Mouse (Mus musculus) thymus, adult 18-20 months (tissue): ENCODE measurements at regions not wholly inside any gene's neighbourhood (a gene's known extent, or its start where the extent isn't known, plus 50 kb on each side); places are given as distances from the start of the nearest gene placed in this dataset.
"Not testable (repeated sequence)": the region's sequence is repeated elsewhere in the genome, so short reads cannot be mapped to it uniquely, and the experiment has no call there.

ENCODE experiments used
- DNase-seq, 2 experiments: peaks; one replicate each; pipeline ENCODE4 v3.0.0; 2022; ENCODE audit warnings: mixed read lengths in 2 of 2

DNA sequence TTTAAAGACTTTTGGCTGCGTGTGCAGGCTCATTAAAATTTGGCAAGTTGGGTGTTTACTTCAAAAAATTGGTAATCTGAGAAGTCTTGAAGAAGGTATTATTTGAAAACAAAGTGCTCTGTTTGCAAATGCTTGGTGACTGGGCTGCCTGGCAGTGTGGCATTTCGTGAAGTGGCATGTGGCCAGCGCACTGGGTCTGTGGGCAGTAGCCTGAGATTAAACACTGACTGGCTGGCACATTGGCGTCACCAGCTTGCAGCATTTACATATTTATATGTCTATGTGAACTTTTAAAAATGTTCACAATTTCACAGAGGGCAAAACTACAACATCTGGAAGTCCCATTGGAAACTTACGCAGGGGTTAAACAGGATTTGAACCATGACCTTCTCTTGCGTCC, 261.3 kb downstream of the Trib2 start:
- DNase-seq: no peak

DNA sequence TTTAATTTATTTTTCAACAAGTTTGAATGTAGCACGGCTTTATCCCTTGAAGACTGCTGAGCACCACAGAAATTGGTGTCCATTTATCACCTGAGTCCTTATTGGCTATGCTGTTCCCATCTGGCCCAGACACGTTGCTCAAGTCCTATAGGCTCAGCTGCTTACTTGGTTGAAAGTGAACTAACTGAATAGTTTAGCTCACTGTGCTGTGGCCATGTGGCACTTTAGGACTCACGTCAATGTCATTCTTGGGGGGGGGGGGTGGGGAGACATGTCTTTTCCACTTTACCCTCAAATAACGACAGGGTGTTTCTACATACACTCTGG, 263.1 kb downstream of the Trib2 start:
- no peak for DNase-seq

DNA sequence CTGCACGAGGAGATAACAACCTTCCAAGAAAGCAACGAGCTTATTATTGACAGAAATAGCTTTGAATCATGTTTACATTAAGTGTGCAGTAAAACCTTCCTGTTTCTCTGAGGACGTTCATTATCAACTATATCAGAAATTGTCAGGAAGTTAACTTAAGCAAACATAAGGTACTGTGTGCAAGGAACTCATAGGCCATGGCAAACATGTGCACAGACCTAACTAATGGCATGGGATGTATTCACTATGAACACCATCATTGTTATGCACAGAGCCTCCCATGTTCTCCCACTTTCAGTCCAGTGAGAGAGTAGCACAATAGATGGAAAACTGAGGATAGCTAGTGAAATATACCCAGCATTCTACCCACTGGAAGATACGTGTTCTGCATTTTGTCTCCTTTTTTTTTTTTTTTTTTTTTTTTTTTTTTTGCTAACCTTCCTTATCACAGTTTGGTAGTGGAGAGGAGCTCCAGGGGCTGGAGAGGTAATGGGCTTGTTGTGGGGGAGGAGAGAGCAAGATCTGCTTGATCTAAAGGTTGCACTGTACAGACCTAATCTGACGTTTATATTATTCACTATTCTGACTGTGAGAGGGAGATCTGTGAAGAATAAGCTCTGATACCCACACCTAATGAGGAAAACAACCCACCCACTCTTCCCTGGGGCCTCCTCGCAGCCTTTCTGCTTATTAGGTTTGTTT, 263.6 kb downstream of the Trib2 start:
- no peak for DNase-seq

DNA sequence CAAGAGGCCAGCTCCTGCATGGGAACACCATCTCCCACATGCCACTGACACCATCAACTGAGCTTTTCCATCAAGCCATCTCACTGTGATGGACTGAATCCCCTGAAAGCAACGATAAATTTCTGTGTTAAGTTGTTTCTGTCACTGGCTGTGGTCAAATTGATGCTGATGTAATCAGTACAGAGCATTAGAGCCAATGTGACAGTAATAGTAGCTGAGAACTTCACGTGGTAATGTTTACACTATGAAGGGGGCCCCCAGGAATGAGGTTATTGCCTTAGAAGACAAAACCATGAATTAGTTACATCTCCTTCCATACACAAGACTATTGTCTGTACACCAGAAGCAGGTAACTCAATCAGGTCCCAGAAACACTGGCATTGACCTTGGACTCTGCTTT, 264.5 kb downstream of the Trib2 start:
- no peak for DNase-seq

DNA sequence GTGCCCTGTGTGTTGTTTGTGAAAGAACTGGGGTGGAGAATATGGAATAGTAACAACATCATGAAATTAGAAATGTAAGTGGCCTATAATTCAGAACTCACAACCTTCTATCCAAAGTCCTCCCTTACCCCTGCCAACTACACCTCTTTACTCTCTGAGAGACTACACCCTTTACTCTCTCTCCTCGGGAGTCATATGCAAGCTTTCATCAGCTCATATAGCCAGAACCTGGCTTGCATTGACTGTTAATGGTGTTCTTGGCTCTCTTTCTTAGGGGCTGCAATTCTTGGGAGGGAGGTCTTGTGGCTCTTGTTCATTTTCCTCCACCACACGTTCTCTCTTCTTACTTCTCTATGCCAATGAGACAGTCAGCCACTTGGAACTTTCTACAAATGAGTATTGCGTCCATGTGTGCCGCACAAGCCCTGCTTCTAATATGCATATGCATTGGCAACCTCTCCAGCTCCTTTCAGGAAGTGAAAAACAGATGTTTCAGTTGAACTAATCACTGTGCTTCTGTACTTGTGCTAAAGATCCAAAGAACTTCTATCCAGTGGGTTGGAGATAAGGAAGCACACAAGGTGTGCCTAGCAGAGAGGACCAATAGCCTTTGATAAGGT, 265.3 kb downstream of the Trib2 start:
- no peak for DNase-seq

DNA sequence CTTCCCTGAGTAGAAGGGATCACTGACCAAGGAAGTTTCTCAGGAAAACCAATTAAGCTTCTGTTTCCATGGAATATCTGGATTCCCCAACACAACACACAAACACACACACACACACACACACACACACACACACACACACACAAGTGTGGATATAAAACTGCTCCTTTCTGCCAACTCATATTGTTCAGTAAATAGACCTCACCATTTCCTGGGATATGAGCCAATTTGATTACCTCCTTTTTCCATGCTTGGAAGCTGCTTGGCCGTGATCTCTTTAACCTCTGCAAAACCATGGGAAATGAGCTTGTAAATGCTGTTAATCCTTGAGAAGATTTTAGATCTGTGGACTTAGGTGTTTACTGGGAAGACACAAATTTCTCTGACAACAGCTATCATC, 272.4 kb downstream of the Trib2 start:
- no peak for DNase-seq

DNA sequence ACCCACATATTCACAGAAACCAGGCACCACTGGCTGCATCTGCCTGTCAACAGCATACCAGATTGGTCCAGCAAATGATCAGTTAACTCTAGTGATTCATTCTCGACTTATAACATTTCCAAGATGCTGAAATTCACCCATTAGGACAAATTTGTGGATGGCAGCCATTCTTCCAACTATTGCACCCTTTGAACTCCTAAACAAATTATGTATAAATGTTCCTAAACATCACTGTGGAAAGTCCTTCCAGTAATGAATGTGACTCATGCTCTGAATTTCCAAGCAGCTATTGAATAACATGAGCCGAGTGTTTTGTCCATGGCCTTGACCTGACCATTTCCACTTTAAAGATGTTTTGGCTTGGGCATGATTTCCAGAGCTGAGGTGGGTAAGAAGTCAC, 274.2 kb downstream of the Trib2 start:
- no peak for DNase-seq

DNA sequence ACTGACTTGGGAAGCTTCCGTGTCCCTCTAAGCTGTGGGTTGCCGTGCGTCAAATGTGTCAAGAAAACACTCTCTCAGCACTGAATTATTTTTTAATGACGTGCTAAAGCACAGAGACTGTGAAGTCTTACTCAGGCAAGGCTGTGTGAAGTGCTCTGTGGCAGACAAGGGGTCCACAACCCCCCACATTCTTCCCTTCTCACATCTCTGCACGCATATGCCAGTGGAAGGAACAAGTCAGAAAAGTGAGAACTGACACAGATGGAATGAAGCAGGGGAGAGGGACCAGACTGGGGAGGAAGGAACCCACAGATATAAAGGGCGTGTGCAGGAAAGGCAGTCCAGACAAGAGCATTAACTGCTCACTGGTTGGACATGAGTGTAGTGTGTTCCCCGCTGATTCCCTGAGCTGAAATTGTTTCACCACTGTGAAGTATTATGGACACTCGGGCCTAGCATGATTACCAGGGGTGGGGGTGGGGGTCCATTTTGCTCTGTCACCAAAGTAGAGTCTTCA, 279.8 kb downstream of the Trib2 start:
- DNase-seq: no peak

DNA sequence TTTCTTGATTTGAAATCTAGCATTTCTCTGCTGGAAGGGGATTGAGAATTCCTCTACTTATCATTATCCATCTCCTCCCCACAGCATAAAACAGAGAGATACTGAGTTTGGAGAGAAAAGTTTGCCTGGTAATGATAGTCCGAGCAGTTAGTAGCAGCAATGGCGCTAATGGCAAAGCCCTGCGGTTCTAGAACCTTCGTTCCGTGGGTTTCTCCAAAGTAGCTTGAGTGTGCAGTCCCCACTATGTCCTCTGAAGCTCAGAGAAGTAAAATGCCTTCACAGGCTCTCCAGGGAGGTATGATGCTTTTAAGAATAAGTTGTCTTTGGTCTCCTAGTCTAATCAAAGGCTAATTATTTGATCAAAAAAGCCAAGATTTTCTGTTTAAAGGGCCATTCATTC, 280.5 kb downstream of the Trib2 start:
- no peak for DNase-seq

DNA sequence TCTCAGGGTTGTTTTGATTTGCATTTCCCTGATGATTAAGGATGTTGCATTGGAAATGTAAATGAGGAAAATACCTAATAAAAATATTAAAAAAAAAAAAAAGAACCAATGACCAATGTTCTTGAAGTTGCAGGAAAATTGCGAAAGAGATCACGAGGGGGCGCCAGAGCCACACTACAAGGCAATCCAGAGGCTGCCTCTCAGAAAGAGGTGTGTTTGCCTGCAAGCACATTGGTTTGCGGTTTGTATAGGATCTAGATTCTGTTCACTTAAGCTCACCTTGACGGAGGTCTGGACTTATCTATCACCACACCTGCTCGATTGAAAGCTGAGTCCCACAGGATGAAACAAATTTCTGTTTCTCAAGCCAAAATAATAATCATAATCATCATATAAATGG, 280.9 kb downstream of the Trib2 start:
- DNase-seq: peak; percentile 27 to 53

DNA sequence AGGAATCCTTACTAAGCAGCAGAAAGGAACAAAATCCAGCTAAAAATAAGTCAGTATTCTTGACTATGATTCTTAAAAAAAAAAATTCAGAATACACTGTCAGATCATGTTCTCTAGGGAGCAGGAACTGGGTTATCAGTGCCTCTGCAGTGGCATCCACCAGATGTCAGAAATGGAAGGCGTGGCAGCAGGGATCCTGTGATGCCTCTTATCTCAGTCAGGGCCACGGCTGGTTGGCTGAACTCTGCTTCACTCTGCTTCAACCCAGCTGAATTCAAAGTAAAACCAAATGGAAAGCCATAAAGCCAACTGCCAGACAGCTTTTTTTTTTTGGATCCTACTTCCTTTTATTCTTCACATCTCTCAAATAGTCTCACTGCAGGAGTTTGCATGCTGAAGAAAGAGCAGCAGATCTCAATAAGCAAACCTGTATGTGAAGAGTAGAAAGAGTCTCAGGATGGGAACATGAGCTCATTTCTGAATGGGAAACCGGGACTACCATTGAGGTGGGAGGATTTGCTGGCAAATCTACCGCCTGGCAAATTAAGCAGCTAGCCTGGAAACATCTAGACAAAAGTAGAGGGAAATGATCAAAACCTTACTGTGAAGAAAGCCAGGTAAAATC, 295.8 kb downstream of the Trib2 start:
- DNase-seq: no peak

DNA sequence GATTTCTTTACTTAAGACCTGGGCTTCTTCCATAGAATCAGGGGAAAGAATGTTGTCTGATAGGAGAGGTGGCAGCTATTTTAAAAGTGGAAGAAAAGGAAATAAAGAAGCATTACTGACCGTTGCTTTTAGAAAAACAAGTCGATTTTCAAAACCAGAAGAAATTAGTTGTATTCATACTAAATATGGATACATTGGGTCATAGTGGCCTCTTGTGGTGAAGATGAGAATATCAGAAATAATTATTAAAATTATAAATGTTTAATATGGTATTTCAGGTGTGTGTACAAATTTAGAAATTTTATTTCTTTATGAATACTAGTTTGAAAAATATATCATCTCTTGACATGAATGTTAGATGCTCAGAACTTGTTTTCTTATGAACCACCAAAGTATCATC, 304.7 kb downstream of the Trib2 start:
- no peak for DNase-seq

DNA sequence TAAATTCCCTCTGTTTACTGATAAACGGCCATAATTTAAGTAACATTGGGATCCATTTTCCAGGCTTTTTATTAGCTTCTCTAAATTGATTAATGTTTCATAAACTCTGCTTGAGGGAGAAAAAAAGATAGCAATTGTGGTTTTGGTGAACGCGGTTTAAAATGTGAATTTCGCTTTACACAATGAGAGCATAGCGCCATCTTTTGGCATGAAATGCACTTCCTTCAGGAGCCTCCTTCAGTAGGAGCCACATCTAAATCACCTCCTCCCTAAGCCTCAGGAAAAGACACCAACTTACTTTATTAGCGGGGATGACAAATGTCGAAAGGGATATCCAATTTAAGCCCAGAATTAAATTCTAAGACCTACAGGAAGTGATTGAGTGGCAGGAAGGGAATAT, 309.1 kb downstream of the Trib2 start:
- no peak for DNase-seq

DNA sequence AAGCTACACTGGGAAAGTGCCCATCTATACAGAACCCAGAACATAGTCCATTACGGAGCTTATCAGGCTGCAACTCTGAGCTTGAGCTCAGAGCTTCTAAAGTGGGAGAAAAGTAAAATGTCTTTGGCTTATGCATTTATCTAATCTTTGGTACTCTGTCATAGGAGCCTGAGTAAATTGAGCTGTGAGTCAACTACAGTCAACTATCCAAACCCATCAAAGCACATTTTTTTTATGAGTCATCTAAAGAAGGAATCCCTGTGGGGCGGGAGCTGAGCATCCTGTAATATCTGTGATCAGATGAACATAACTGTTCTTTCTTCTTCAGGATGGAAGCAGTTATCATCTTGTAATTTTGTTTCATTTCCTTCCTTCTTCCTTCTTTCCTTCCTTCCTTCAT, 323.1 kb downstream of the Trib2 start:
- DNase-seq: no peak

DNA sequence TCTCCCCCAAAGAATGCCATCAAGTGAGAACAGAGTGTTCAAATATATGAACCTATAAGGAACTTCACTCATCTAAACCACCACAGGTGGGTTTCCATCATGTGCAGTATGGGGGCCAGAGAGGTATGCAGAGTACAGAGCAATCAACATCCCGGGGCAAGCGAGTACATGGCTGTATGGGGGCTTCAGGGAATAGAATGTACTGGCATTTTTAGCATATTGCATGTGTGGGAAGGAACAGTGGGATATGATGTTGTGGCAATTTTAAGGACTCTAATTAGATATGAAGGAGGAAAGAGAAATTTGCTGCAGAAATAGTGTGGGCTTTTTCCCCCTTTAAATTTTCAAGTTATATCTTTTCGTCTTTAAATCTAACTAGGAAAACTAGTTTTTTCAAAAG, 344.0 kb downstream of the Trib2 start:
- no peak for DNase-seq

DNA sequence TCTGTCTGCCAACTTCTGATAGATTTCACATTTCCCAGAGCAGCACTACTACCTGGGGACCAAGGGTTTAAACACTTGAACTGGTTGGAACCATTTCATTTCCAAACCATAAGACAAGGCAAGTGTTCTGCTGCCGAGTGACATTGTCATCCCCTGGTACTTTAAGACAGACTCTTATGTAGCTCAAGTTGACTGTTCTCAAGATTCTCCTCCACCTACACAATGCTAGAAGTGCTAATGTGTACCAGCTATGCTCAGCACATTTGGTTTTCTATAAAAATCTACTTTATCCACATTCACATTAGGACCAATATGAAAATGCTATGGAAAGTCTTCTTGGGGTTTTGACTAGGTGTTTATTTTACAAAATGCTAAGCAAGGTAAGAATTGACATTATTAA, 357.3 kb downstream of the Trib2 start:
- DNase-seq: no peak

DNA sequence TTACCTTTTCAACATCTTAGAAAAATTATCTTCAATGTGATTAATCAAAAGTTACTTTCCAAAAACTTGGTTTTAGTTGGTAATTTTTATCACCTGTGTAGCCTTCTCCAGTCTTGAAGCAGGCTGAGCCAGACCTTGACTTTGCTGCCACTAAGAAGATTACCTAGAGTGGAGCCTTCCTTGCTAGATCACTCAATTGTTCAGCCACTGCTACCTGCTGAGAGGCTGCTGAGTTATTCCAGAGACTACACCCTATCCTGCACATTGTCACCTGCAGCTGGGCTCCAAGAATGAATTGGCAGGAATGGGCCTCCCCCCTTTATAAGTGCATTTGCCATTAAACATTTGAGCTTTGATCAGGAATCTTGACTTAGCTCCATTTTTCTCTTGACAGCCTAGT, 360.4 kb downstream of the Trib2 start:
- not testable (repeated sequence) for DNase-seq

DNA sequence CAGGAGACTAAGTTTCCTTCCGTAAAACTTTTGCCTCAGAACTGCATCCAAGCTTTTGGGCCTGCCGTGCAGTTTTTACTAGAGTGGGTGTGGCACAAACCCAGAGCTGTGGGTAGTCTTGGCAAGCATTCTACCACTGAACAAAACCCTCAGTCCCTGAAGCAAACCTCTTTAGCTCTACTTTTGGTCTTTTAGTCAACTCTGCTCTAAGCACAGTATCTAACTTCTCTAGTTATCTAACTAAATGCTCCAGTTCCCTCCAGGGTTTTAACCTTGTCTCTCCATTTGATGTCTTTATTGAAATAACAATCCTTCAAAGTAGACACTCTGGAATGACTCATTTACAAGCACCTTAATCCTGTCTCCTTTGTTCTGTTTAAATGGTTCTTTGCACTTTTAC, 361.0 kb downstream of the Trib2 start:
- no peak for DNase-seq

DNA sequence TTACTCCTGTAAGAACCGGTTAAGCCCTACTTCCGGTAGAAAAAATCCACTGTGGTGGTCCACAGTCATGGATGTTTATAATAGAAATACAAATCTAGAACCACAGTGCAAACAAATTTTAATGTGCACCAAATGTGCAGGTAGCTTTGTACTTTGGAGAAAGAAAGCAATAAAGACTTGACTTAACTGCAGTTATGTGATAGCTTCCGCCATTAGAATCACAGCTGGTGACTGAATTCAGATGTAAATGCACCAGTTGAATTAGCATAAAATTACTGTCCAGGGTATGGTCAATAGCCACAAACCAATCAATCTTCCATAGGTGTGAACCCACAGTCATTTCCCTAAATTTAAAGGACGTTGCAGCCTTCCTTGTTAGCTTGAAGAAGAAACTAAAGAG, 367.2 kb downstream of the Trib2 start:
- no peak for DNase-seq

DNA sequence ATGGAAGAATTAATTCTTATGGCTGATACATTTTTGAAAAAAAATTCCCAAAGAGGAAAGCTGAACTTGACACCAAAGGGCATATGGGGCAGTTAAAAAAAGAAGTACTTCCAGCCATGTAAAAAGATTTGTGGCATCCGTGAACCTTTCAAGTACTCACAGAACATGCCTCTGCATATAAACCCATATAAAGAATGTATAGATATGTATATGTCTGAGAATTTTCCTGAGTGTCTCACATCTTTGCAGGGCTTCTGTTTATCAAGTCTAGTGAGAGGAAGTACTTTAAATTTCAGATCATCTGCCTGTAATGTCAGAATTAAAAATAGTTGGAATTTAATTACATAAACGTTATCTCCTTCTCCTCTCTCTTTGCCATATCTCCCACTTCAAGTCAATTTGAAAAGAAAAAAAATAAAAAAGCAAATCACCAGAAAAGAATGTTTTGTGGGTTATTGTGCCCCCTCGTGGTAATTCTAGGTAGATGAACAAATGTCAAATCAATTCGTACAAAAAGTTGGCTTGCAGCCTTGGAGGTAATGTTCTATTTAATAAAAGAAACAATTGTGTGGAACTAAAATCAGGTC, 400.4 kb downstream of the Trib2 start:
- no peak for DNase-seq

DNA sequence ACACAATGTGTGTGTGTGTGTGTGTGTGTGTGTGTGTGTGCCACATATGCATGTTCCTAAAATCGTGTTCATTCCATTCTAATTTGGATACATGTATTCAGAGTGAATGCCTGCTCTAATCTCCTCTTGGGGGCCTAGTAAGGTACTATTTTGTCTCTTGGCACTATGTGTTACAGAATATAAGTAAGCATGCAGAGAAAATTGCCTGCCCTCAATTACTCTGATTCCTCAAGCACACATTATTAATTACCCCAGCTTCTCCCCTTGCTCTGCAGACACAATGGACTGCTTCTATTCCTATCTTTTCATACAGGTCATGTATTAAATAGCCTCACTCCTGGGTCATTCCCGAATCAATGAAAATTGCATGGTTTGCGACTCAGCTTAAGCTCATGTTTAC, 406.3 kb downstream of the Trib2 start:
- DNase-seq: no peak

DNA sequence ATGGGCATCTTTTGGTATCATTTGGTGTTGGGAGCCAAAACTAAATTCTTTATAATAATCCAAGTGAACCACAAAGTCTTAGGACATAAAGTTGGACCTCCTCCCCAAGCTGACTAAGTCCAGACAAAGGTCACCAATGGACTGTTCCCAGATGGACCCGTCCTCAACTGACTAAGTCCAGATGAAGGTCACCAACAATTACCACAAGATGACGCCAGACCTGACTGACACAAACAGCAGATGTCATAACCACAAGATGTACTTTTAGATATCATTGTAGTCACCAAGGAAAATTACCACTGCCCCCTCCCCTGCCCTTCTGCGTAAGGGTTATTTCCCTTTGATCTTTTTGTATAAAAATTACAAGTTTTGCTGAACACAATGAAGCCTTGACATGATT, 409.1 kb downstream of the Trib2 start:
- not testable (repeated sequence) for DNase-seq

DNA sequence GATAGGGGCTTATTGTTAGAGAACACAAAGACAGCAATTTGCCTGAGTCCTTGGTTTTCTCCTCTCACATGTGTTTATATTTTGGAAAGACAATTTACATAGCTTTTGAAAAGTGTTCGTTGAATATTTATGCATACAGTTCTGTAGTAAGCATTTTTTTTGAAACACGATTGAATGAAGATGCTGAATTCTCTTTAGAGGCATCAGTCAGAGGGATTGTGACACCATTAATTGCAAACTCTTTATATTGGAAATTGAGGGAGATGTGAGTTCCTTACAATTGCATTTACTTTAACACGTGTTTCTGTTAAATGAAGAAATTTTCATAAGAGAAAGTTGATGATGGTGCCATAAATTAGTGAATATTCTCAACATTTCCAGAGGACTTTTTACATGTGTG, 424.1 kb downstream of the Trib2 start:
- DNase-seq: no peak

DNA sequence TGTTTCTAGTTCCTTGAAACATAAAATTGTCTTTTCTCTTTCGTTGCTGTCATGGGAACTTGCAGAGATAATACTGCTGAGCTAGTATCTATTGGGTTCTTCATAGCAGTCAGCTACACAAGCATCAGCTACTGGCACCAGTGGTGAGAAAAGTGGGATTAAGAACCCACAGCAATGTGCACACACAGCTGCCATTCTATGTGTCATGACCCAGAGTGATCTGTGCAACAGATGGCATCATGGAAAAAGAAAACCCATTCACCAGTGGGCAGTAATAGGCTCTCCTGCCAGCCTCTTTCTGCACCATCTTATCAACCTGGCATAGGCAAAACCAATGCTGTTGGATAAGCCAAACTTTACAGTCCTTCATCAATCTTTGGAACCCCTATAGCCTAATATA, 428.1 kb downstream of the Trib2 start:
- no peak for DNase-seq
